Mouse (Mus musculus) kidney, embryonic 16.5 days (tissue): ENCODE measurements around the gene Ypel3. TPM values are rescaled to one million over a fixed set of nuclear protein-coding genes. Genes with fewer than 3 reads are reported as not detected.

ENCODE experiments used
- ATAC-seq: fragments of 200-750 bp; cut with Nextera tagmentation; 2 replicates; pipeline ENCODE4 v1.8.0; 2017; ENCODE audit warnings: moderate TSS enrichment; ENCODE audit not compliant: low FRiP score, low TSS enrichment
- H3K27ac ChIP-seq: fragments of 300-500 bp; sonication (generic); 2 replicates; pipeline ENCODE4 v1.5.1; 2014; ENCODE audit warnings: low read length
- H3K27me3 ChIP-seq: fragments of 300-500 bp; sonication (generic); 2 replicates; pipeline ENCODE4 v1.6.1; 2014; ENCODE audit warnings: low read length, control low read depth, mixed read lengths; ENCODE audit not compliant: insufficient read depth
- H3K36me3 ChIP-seq: fragments of 300-500 bp; sonication (generic); 2 replicates; pipeline ENCODE4 v1.6.1; 2014; ENCODE audit warnings: low read length, control low read depth, mixed read lengths; ENCODE audit not compliant: insufficient read depth
- H3K4me1 ChIP-seq: fragments of 300-500 bp; sonication (generic); 2 replicates; pipeline ENCODE4 v1.6.1; 2014; ENCODE audit warnings: low read length, control low read depth, mixed read lengths; ENCODE audit not compliant: insufficient read depth
- H3K4me2 ChIP-seq: fragments of 300-500 bp; sonication (generic); replicated peaks from 2 replicates; pipeline ENCODE4 v1.6.1; 2014; ENCODE audit warnings: low read depth, low read length
- H3K4me3 ChIP-seq: fragments of 300-500 bp; sonication (generic); 2 replicates; pipeline ENCODE4 v1.5.1; 2014; ENCODE audit warnings: mild to moderate bottlenecking, low read length
- H3K9ac ChIP-seq: fragments of 300-500 bp; sonication (generic); replicated peaks from 2 replicates; pipeline ENCODE4 v1.6.1; 2014; ENCODE audit warnings: low read length
- H3K9me3 ChIP-seq: fragments of 300-500 bp; sonication (generic); 2 replicates; pipeline ENCODE4 v1.6.1; 2016; ENCODE audit warnings: low read length, control low read depth
- WGBS: fragments of 180-500 bp; shearing (Covaris S2); extraction: QIAGEN DNeasy Blood & Tissue Kit; methylation state at CpG from one replicate; pipeline ENCODE4 v1.1.7; 2014; 5-methylcytosine and 5-hydroxymethylcytosine counted together
- polyA plus RNA-seq: library from polyadenylated mRNA; unstranded; fragments of >200 nt; fragmentation: Nextera tagmentation; extraction: Ambion mirVana; gene quantifications from 2 replicates; pipeline ENCODE4 v1.2.1, GENCODE M21; 2015

Gene Ypel3
- polyA plus RNA-seq, 1 experiment from 2014 or later, result 101 TPM

- no peaks in the 10 kb centered on the region for H3K9me3 ChIP-seq
- no peak overlapping the region for H3K27ac ChIP-seq
- H3K4me3 ChIP-seq, result no peak overlapping the region
- H3K4me1 ChIP-seq, result no peaks in the 10 kb centered on the region
- H3K9ac ChIP-seq, result no peak overlapping the region
- no peaks in the 10 kb centered on the region for H3K36me3 ChIP-seq
- no peak for ATAC-seq
- no peak overlapping the region for H3K4me2 ChIP-seq
- 72% methylated on average over 7 of the region's 7 CpGs for WGBS
- H3K27me3 ChIP-seq, result no peaks in the 10 kb centered on the region
Observed at GRCm38 (mm10) chr7:126748824-126749223, 27.9 kb upstream of the Ypel3 start.

- no peaks in the 10 kb centered on the region for H3K4me1 ChIP-seq
- ATAC-seq, result no peak
- H3K27me3 ChIP-seq, result no peaks in the 10 kb centered on the region
- no peak overlapping the region for H3K4me3 ChIP-seq
- H3K36me3 ChIP-seq, result no peaks in the 10 kb centered on the region
- 88% methylated on average over 17 of the region's 17 CpGs for WGBS
- no peak overlapping the region for H3K4me2 ChIP-seq
- no peaks in the 10 kb centered on the region for H3K9me3 ChIP-seq
- H3K9ac ChIP-seq, result no peak overlapping the region
- no peak overlapping the region for H3K27ac ChIP-seq
Observed at GRCm38 (mm10) chr7:126749582-126750343, 27.0 kb upstream of the Ypel3 start.

- peak overlapping the region; percentile 36 for H3K4me2 ChIP-seq
- no peaks in the 10 kb centered on the region for H3K36me3 ChIP-seq
- peak overlapping the region; percentile 66 for H3K9ac ChIP-seq
- no peak overlapping the region for H3K27ac ChIP-seq
- WGBS, result under 1% methylated on average over 9 of the region's 9 CpGs
- no peak overlapping the region for H3K4me3 ChIP-seq
- no peaks in the 10 kb centered on the region for H3K27me3 ChIP-seq
- H3K9me3 ChIP-seq, result no peaks in the 10 kb centered on the region
- ATAC-seq, result peak; percentile 72
- peaks cover 7% of the 10 kb centered on the region; the same call in 1 of the 2 replicates for H3K4me1 ChIP-seq
Observed at GRCm38 (mm10) chr7:126754866-126755265, 21.9 kb upstream of the Ypel3 start.

GRCm38 (mm10) chr7:126758539-126758938, 18.2 kb upstream of the Ypel3 start:
- Histone ChIP-seq H3K36me3 (peaks cover 8% of the 10 kb centered on the region; the same call in 1 of the 2 replicates), H3K27ac (no peak overlapping the region), H3K4me1 (peaks cover 30% of the 10 kb centered on the region), H3K4me2 (no peak overlapping the region), H3K27me3 (no peaks in the 10 kb centered on the region), H3K4me3 (no peak overlapping the region), H3K9me3 (no peaks in the 10 kb centered on the region), H3K9ac (no peak overlapping the region)
- WGBS, result 65% methylated on average over 7 of the region's 7 CpGs
- ATAC-seq, result no peak

GRCm38 (mm10) chr7:126759050-126759671, 17.6 kb upstream of the Ypel3 start, which contains the start of gene Mapk3:
Gene Mapk3 (plus strand): TSS chr7:126759601.
- peak within 1 kb of the TSS; percentile 92 for H3K9ac ChIP-seq
- peaks cover 13% of the 10 kb centered on the region for H3K36me3 ChIP-seq
- peak; percentile 60 for ATAC-seq
- H3K27ac ChIP-seq, result peak within 1 kb of the TSS; percentile 95
- no peaks in the 10 kb centered on the region for H3K9me3 ChIP-seq
- no peaks in the 10 kb centered on the region for H3K27me3 ChIP-seq
- peak within 1 kb of the TSS; percentile 84 for H3K4me2 ChIP-seq
- WGBS, result 0% methylated on average over 9 of the region's 38 CpGs
- peak within 1 kb of the TSS; percentile 88 for H3K4me3 ChIP-seq
- H3K4me1 ChIP-seq, result peaks cover 30% of the 10 kb centered on the region

- Histone ChIP-seq H3K27ac (peak overlapping the region; percentile 95), H3K4me3 (peak overlapping the region; percentile 88), H3K4me1 (peaks cover 30% of the 10 kb centered on the region), H3K9me3 (no peaks in the 10 kb centered on the region), H3K36me3 (peaks cover 19% of the 10 kb centered on the region), H3K9ac (peak overlapping the region; percentile 92), H3K27me3 (no peaks in the 10 kb centered on the region), H3K4me2 (peak overlapping the region; percentile 84)
- ATAC-seq, result peak; percentile 47
- WGBS, result 1% methylated on average over 17 of the region's 24 CpGs
Observed at GRCm38 (mm10) chr7:126759672-126760390, 16.9 kb upstream of the Ypel3 start.

- peak; percentile 74 for ATAC-seq
- peak overlapping the region; percentile 92 for H3K9ac ChIP-seq
- peaks cover 20% of the 10 kb centered on the region for H3K36me3 ChIP-seq
- WGBS, result 17% methylated on average over 3 of the region's 3 CpGs
- peaks cover 27% of the 10 kb centered on the region for H3K4me1 ChIP-seq
- no peaks in the 10 kb centered on the region for H3K9me3 ChIP-seq
- peak overlapping the region; percentile 84 for H3K4me2 ChIP-seq
- no peaks in the 10 kb centered on the region for H3K27me3 ChIP-seq
- H3K4me3 ChIP-seq, result peak overlapping the region; percentile 88
- peak overlapping the region; percentile 95 for H3K27ac ChIP-seq
Observed at GRCm38 (mm10) chr7:126760391-126760802, 16.4 kb upstream of the Ypel3 start.

GRCm38 (mm10) chr7:126760956-126761355, 15.8 kb upstream of the Ypel3 start:
- ATAC-seq, result no peak
- Histone ChIP-seq H3K4me2 (peak overlapping the region; percentile 84), H3K27ac (peak overlapping the region; percentile 95), H3K27me3 (no peaks in the 10 kb centered on the region), H3K4me3 (peak overlapping the region; percentile 88), H3K9ac (peak overlapping the region; percentile 92; the same call in 1 of the 2 replicates), H3K4me1 (peaks cover 27% of the 10 kb centered on the region), H3K9me3 (no peaks in the 10 kb centered on the region), H3K36me3 (peaks cover 20% of the 10 kb centered on the region)
- 62% methylated on average over 4 of the region's 4 CpGs for WGBS

GRCm38 (mm10) chr7:126761529-126762067, 15.2 kb upstream of the Ypel3 start:
- no peak overlapping the region for H3K4me3 ChIP-seq
- H3K9me3 ChIP-seq, result no peaks in the 10 kb centered on the region
- peaks cover 24% of the 10 kb centered on the region for H3K36me3 ChIP-seq
- H3K27ac ChIP-seq, result peak overlapping the region; percentile 26; the same call in 1 of the 2 replicates
- H3K27me3 ChIP-seq, result no peaks in the 10 kb centered on the region
- peaks cover 27% of the 10 kb centered on the region for H3K4me1 ChIP-seq
- H3K9ac ChIP-seq, result no peak overlapping the region
- H3K4me2 ChIP-seq, result no peak overlapping the region; the same call in 1 of the 2 replicates
- 69% methylated on average over 6 of the region's 6 CpGs for WGBS
- ATAC-seq, result no peak
